Mouse (Mus musculus) midbrain, postnatal 0 days (tissue): ENCODE results near the gene Bax. TPM values are rescaled to one million over a fixed set of nuclear protein-coding genes. Genes with fewer than 3 reads are reported as not detected.
"Not testable (repeated sequence)": the region's sequence is repeated elsewhere in the genome, so short reads cannot be mapped to it uniquely, and the experiment has no call there.

Experiments used
- ATAC-seq: fragments of 200-750 bp; cut with Nextera tagmentation; 2 replicates; pipeline ENCODE4 v1.8.0; 2017; ENCODE audit warnings: moderate number of reproducible peaks, mild to moderate bottlenecking, moderate TSS enrichment, moderate library complexity; ENCODE audit not compliant: low FRiP score
- DNase-seq: peaks from one replicate; pipeline ENCODE4 v3.0.0-alpha.2; 2015; ENCODE audit warnings: low spot score
- H3K27ac ChIP-seq: fragments of 300-500 bp; sonication (generic); 2 replicates; pipeline ENCODE4 v1.5.1; 2014; ENCODE audit warnings: low read depth, mild to moderate bottlenecking, low read length, mixed read lengths
- H3K27me3 ChIP-seq: fragments of 300-500 bp; sonication (generic); 2 replicates; pipeline ENCODE4 v1.6.1; 2014; ENCODE audit warnings: low read length, control low read depth, mixed read lengths; ENCODE audit not compliant: insufficient read depth
- H3K36me3 ChIP-seq: fragments of 300-500 bp; sonication (generic); 2 replicates; pipeline ENCODE4 v1.6.1; 2014; ENCODE audit warnings: low read length, control low read depth, mixed read lengths; ENCODE audit not compliant: insufficient read depth
- H3K4me1 ChIP-seq: fragments of 300-500 bp; sonication (generic); 2 replicates; pipeline ENCODE4 v1.6.1; 2014; ENCODE audit warnings: mild to moderate bottlenecking, control low read depth, antibody characterized with exemption, low read length, mixed read lengths; ENCODE audit not compliant: insufficient read depth
- H3K4me2 ChIP-seq: fragments of 300-500 bp; sonication (generic); 2 replicates; pipeline ENCODE4 v1.6.1; 2014; ENCODE audit warnings: low read depth, mild to moderate bottlenecking, low read length, mixed read lengths; ENCODE audit not compliant: poor library complexity, severe bottlenecking
- H3K4me3 ChIP-seq: fragments of 300-500 bp; sonication (generic); 2 replicates; pipeline ENCODE4 v1.5.1; 2014; ENCODE audit warnings: low read depth, mild to moderate bottlenecking, low read length, moderate library complexity
- H3K9ac ChIP-seq: fragments of 300-500 bp; sonication (generic); replicated peaks from 2 replicates; pipeline ENCODE4 v1.6.1; 2014; ENCODE audit warnings: mild to moderate bottlenecking, low read length, moderate library complexity, mixed read lengths; ENCODE audit not compliant: poor library complexity, severe bottlenecking
- H3K9me3 ChIP-seq: fragments of 300-500 bp; sonication (generic); 2 replicates; pipeline ENCODE4 v1.6.1; 2016; ENCODE audit warnings: low read length, control low read depth
- CTCF ChIP-seq: IDR thresholded peaks from 2 replicates; pipeline ENCODE4 v1.5.1; 2016; ENCODE audit warnings: antibody characterized with exemption, mild to moderate bottlenecking
- WGBS: fragments of 180-500 bp; shearing (Covaris S2); extraction: QIAGEN DNeasy Blood & Tissue Kit; methylation state at CpG from one replicate; pipeline ENCODE4 v1.1.7; 2014; 5-methylcytosine and 5-hydroxymethylcytosine counted together
- polyA plus RNA-seq: library from polyadenylated mRNA; unstranded; fragments of >200 nt; fragmentation: Nextera tagmentation; extraction: Ambion mirVana; gene quantifications from 2 replicates; pipeline ENCODE4 v1.2.1, GENCODE M21; 2015
- total RNA-seq: library from RNA; depleted of rRNA; stranded (reverse); fragments of >200 nt; gene quantifications from 2 replicates; pipeline ENCODE4 v1.2.3, GENCODE M21; 2014

Bax gene
- total and polyA plus RNA-seq, 2 experiments from 2014 or later: 144 to 258 TPM

- no peak for ATAC-seq
- 80% methylated on average over 9 of the region's 9 CpGs for WGBS
- H3K27ac ChIP-seq: no peak overlapping the region
Measured at GRCm38 (mm10) chr7:45465549-45465948, 1.1 kb downstream of the Bax start.

GRCm38 (mm10) chr7:45465112-45465511 lies 1.6 kb downstream of the Bax start:
- WGBS: 96% methylated on average over 12 of the region's 12 CpGs
- no peak for TF ChIP-seq CTCF

More at GRCm38 (mm10) chr7:45465549-45465948, 1.1 kb downstream of the Bax start:
- Histone ChIP-seq H3K27me3 (no peaks in the 10 kb centered on the region), H3K9ac (peak overlapping the region; percentile 86; the same call in 1 of the 2 replicates), H3K9me3 (no peaks in the 10 kb centered on the region), H3K4me3 (peak overlapping the region; percentile 79), H3K4me2 (peak overlapping the region; percentile 95), H3K36me3 (peaks cover 19% of the 10 kb centered on the region), H3K4me1 (peaks cover 5% of the 10 kb centered on the region; the same call in 1 of the 2 replicates)
- DNase-seq: no peak
- TF ChIP-seq CTCF: no peak

DNA sequence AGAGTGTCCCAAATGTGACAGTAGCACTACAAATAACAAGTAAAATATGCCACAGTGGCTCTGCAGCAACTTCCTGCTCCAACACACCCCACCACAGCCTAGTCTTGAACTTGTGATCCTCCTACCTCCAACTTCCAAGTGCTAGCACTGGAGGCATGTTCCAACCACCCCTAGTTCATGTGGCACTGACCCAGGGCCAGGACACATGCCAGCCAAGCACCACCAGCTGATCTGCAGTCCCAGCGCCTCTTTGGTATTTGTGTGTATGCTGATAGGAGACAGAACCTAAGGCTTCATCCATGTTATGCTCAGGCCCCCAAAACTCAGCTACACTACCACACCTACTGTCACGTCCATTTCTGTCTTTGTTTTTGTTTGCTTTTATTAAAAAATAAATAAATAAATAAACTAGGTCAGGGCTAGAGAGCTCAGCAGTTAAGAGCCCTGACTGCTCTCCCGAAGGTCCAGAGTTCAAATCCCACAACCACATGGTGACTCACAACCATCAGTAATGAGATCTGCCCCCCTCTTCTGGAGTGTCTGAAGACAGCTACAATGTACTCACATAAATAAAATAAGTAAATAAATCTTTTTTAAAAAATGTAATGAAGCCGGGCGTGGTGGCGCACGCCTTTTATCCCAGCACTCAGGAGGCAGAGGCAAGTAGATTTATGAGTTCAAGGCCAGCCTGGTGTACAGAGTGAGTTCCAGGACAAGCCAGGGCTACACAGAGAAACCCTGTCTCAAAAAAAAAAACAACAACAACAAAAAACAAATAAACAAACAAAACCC lies 2.5 kb downstream of the Bax start:
- H3K4me1 ChIP-seq: peaks cover 5% of the 10 kb centered on the region; the same call in 1 of the 2 replicates

More at GRCm38 (mm10) chr7:45465112-45465511, 1.6 kb downstream of the Bax start:
- no peak overlapping the region for H3K4me3 ChIP-seq
- no peaks in the 10 kb centered on the region for H3K9me3 ChIP-seq
- DNase-seq (no peak), ATAC-seq (no peak)
- peaks cover 19% of the 10 kb centered on the region for H3K36me3 ChIP-seq
- H3K4me2 ChIP-seq: peak overlapping the region; percentile 95; the same call in 1 of the 2 replicates
- H3K4me1 ChIP-seq: peaks cover 5% of the 10 kb centered on the region; the same call in 1 of the 2 replicates
- H3K27me3 ChIP-seq: no peaks in the 10 kb centered on the region
- no peak overlapping the region for H3K9ac ChIP-seq
- no peak overlapping the region for H3K27ac ChIP-seq

GRCm38 (mm10) chr7:45462868-45463267 lies 3.8 kb downstream of the Bax start:
- H3K9ac ChIP-seq, DNase-seq, H3K4me2 ChIP-seq, H3K4me1 ChIP-seq, H3K9me3 ChIP-seq, H3K4me3 ChIP-seq, ATAC-seq, H3K27ac ChIP-seq, H3K27me3 ChIP-seq: not testable (repeated sequence)
- H3K36me3 ChIP-seq: peaks cover 19% of the 10 kb centered on the region
- peak; percentile 44 for TF ChIP-seq CTCF
- 77% methylated on average over 4 of the region's 4 CpGs for WGBS

More for the DNA sequence above, 2.5 kb downstream of the Bax start:
- no peak overlapping the region for H3K9ac ChIP-seq
- no peak overlapping the region for H3K4me3 ChIP-seq
- H3K27me3 ChIP-seq: no peaks in the 10 kb centered on the region
- ATAC-seq (no peak), DNase-seq (no peak)
- no peak overlapping the region for H3K27ac ChIP-seq
- H3K9me3 ChIP-seq: no peaks in the 10 kb centered on the region
- no peak for TF ChIP-seq CTCF
- H3K36me3 ChIP-seq: peaks cover 19% of the 10 kb centered on the region
- H3K4me2 ChIP-seq: no peak overlapping the region
- 96% methylated on average over 7 of the region's 7 CpGs for WGBS

DNA sequence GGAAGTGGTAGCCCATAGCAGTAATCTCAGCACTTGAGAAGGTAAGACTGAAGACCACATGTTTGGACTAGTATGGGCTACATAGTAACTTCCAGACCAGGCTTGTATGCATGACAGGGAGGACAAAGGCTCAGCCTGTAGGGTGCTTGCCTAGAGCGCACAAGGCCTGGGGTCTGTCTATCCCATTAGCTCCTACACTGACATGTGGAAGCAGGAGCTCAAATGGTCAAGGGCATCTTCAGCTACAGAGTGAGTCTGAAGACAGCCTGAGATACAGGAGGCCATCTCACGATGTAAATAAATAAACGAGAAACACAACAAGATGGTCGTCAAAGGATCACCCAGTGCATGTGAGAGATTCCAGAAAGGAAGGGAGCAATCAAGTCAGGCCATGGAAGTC lies 4.4 kb downstream of the Bax start:
- Histone ChIP-seq H3K36me3 (peaks cover 22% of the 10 kb centered on the region), H3K4me3 (no peak overlapping the region), H3K9me3 (no peaks in the 10 kb centered on the region), H3K4me1 (peaks cover 11% of the 10 kb centered on the region; the same call in 1 of the 2 replicates), H3K27me3 (no peaks in the 10 kb centered on the region), H3K4me2 (no peak overlapping the region), H3K9ac (no peak overlapping the region), H3K27ac (no peak overlapping the region)
- ATAC-seq: no peak
- no peak for DNase-seq
- whole genome bisulfite sequencing: 93% methylated on average over 4 of the region's 4 CpGs
- TF ChIP-seq CTCF: no peak

- 95% methylated on average over 4 of the region's 4 CpGs for WGBS
- H3K36me3 ChIP-seq: peaks cover 25% of the 10 kb centered on the region
- H3K27ac ChIP-seq: no peak overlapping the region
- no peaks in the 10 kb centered on the region for H3K27me3 ChIP-seq
- ATAC-seq (no peak), DNase-seq (no peak)
- no peak overlapping the region for H3K9ac ChIP-seq
- no peak overlapping the region for H3K4me2 ChIP-seq
- no peak for TF ChIP-seq CTCF
- H3K4me3 ChIP-seq: no peak overlapping the region
- H3K4me1 ChIP-seq: peaks cover 15% of the 10 kb centered on the region
- H3K9me3 ChIP-seq: no peaks in the 10 kb centered on the region
Measured at GRCm38 (mm10) chr7:45461781-45462180, 4.9 kb downstream of the Bax start.
